Mouse (Mus musculus) limb, embryonic 11.5 days (tissue): ENCODE measurements at regions not wholly inside any gene's neighbourhood (a gene's known extent, or its start where the extent isn't known, plus 50 kb on each side); places are given as distances from the start of the nearest gene placed in this dataset.

ENCODE experiments used
- ATAC-seq: fragments of 200-750 bp; cut with Nextera tagmentation; 2 replicates; pipeline ENCODE4 v1.8.0; 2017; ENCODE audit warnings: low read depth; ENCODE audit not compliant: insufficient number of reproducible peaks, low FRiP score, low TSS enrichment
- DNase-seq: peaks from one replicate; pipeline ENCODE4 v3.0.0-alpha.2; 2015; ENCODE audit warnings: low spot score
- H3K27ac ChIP-seq: fragments of 300-500 bp; sonication (generic); replicated peaks from 2 replicates; pipeline ENCODE4 v1.5.1; 2014; ENCODE audit warnings: low read depth, mild to moderate bottlenecking, low read length
- H3K27me3 ChIP-seq: fragments of 300-500 bp; sonication (generic); 2 replicates; pipeline ENCODE4 v1.6.1; 2014; ENCODE audit warnings: mild to moderate bottlenecking, low read length, mixed read lengths; ENCODE audit not compliant: control insufficient read depth, insufficient read depth
- H3K36me3 ChIP-seq: fragments of 300-500 bp; sonication (generic); 2 replicates; pipeline ENCODE4 v1.6.1; 2014; ENCODE audit warnings: mild to moderate bottlenecking, low read length, moderate library complexity, mixed read lengths; ENCODE audit not compliant: control insufficient read depth, insufficient read depth
- H3K4me1 ChIP-seq: fragments of 300-500 bp; sonication (generic); 2 replicates; pipeline ENCODE4 v1.6.1; 2014; ENCODE audit warnings: low read length, mixed read lengths; ENCODE audit not compliant: control insufficient read depth, insufficient read depth
- H3K4me2 ChIP-seq: fragments of 300-500 bp; sonication (generic); 2 replicates; pipeline ENCODE4 v1.6.1; 2014; ENCODE audit warnings: low read depth, mild to moderate bottlenecking, moderate library complexity; ENCODE audit not compliant: severe bottlenecking
- H3K4me3 ChIP-seq: fragments of 300-500 bp; sonication (generic); 2 replicates; pipeline ENCODE4 v1.5.1; 2014; ENCODE audit warnings: low read depth, low read length
- H3K9ac ChIP-seq: fragments of 300-500 bp; sonication (generic); 2 replicates; pipeline ENCODE4 v1.6.1; 2014; ENCODE audit warnings: mild to moderate bottlenecking, low read length
- H3K9me3 ChIP-seq: fragments of 300-500 bp; sonication (generic); 2 replicates; pipeline ENCODE4 v1.6.1; 2016; ENCODE audit warnings: low read length; ENCODE audit not compliant: control insufficient read depth
- WGBS: fragments of 180-500 bp; shearing (Covaris S2); extraction: QIAGEN DNeasy Blood & Tissue Kit; methylation state at CpG from one replicate; pipeline ENCODE4 v1.1.7; 2014; 5-methylcytosine and 5-hydroxymethylcytosine counted together

GRCm38 (mm10) chr8:116143687-116144573, 360.8 kb upstream of the Dynlrb2 start:
- Histone ChIP-seq H3K4me2 (no peak overlapping the region), H3K27me3 (no peaks in the 10 kb centered on the region), H3K9me3 (no peaks in the 10 kb centered on the region), H3K4me1 (no peaks in the 10 kb centered on the region), H3K9ac (no peak overlapping the region), H3K4me3 (no peak overlapping the region), H3K27ac (no peak overlapping the region), H3K36me3 (no peaks in the 10 kb centered on the region)
- 55% methylated on average over 13 of the region's 13 CpGs for WGBS
- ATAC-seq (no peak), DNase-seq (peak; percentile 65)

DNA sequence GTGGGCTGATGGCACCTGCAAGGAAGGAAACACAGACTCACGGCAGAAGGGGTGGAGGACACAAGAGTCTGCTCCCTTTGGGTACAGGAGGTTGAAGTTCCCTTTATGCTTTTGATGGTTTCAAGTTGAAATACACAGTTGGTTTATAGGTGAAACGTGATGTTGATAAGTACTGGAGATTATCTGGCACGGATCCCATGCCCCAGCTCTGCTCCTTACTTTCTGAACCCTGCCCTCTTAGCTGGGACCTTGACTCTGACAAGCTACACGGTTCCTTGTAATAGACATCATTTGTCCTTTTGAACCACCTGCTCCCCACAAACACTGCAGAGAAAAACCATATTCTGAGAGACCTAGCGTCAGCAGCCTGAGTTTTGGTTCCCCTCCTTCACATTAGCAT, 363.4 kb upstream of the Dynlrb2 start:
- Histone ChIP-seq H3K9me3 (no peaks in the 10 kb centered on the region; the same call in 1 of the 2 replicates), H3K27me3 (no peaks in the 10 kb centered on the region), H3K4me2 (no peak overlapping the region), H3K4me1 (no peaks in the 10 kb centered on the region), H3K27ac (no peak overlapping the region), H3K9ac (no peak overlapping the region), H3K4me3 (no peak overlapping the region), H3K36me3 (no peaks in the 10 kb centered on the region)
- DNase-seq (no peak), ATAC-seq (no peak)
- 87% methylated on average over 5 of the region's 5 CpGs for WGBS

DNA sequence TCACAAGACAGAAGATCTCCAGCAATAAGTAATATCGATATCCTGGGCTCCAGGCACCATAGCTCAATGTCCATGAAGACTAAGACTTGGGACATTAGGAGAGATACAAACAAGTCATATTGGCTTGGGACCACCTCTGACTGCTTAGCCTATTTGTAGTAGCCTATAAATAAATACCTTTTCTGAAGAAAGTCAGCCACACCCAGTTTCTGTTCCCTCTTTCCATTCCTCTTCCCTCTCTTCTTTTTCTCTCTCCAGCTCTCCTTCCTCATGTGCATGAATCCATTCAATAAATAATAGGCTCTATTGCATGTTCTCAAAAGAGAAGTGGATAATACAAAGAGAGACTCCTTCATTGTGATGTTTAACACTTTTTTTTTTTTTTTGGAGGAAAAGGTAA, 364.8 kb upstream of the Dynlrb2 start:
- WGBS: 100% methylated on average over 1 of the region's 1 CpGs
- H3K27me3 ChIP-seq: no peaks in the 10 kb centered on the region

GRCm38 (mm10) chr8:116137765-116138164, 367.0 kb upstream of the Dynlrb2 start:
- H3K4me1 ChIP-seq: no peaks in the 10 kb centered on the region
- WGBS: 69% methylated on average over 2 of the region's 2 CpGs

More for the DNA sequence above, 364.8 kb upstream of the Dynlrb2 start:
- Histone ChIP-seq H3K9ac (no peak overlapping the region), H3K27ac (no peak overlapping the region), H3K9me3 (no peaks in the 10 kb centered on the region; the same call in 1 of the 2 replicates), H3K4me1 (no peaks in the 10 kb centered on the region), H3K4me3 (no peak overlapping the region), H3K4me2 (no peak overlapping the region), H3K36me3 (no peaks in the 10 kb centered on the region)
- DNase-seq: no peak
- no peak for ATAC-seq

DNA sequence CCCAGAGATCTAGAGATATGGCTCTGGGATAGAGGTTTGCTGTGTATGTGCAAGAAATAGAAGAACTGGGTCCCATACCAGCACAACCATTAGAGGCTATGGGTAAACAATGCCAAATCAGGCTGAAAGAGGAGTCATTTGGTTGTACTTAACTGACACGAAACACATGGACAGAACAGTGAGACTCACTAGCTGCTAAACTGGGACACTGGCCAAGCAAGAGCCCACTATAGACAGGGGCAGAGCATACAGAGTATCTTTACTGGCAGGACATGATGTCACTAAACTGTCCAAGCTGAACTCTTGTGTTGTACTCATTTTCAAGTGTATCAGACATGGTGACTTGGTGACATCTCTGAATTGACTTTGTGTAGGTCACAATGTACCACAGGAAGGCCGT, 371.3 kb upstream of the Dynlrb2 start:
- DNase-seq (no peak), ATAC-seq (no peak)
- 85% methylated on average over 2 of the region's 2 CpGs for WGBS
- Histone ChIP-seq H3K9me3 (no peaks in the 10 kb centered on the region; the same call in 1 of the 2 replicates), H3K4me3 (no peak overlapping the region), H3K36me3 (no peaks in the 10 kb centered on the region), H3K27ac (no peak overlapping the region), H3K4me1 (no peaks in the 10 kb centered on the region), H3K4me2 (no peak overlapping the region), H3K9ac (no peak overlapping the region), H3K27me3 (no peaks in the 10 kb centered on the region)

More at GRCm38 (mm10) chr8:116137765-116138164, 367.0 kb upstream of the Dynlrb2 start:
- no peak overlapping the region for H3K4me3 ChIP-seq
- H3K27ac ChIP-seq: no peak overlapping the region
- no peaks in the 10 kb centered on the region for H3K27me3 ChIP-seq
- no peaks in the 10 kb centered on the region for H3K36me3 ChIP-seq
- ATAC-seq (no peak), DNase-seq (no peak)
- no peak overlapping the region for H3K9ac ChIP-seq
- H3K4me2 ChIP-seq: no peak overlapping the region
- no peaks in the 10 kb centered on the region; the same call in 1 of the 2 replicates for H3K9me3 ChIP-seq

GRCm38 (mm10) chr8:116133084-116133483, 371.7 kb upstream of the Dynlrb2 start:
- no peaks in the 10 kb centered on the region for H3K27me3 ChIP-seq
- no peak for ATAC-seq
- H3K4me3 ChIP-seq: no peak overlapping the region
- no peak for DNase-seq
- no peaks in the 10 kb centered on the region; the same call in 1 of the 2 replicates for H3K9me3 ChIP-seq
- 92% methylated on average over 3 of the region's 3 CpGs for WGBS
- H3K27ac ChIP-seq: no peak overlapping the region
- H3K9ac ChIP-seq: no peak overlapping the region
- no peaks in the 10 kb centered on the region for H3K36me3 ChIP-seq
- H3K4me1 ChIP-seq: no peaks in the 10 kb centered on the region
- H3K4me2 ChIP-seq: no peak overlapping the region

GRCm38 (mm10) chr8:116120067-116120466, 384.7 kb upstream of the Dynlrb2 start:
- no peaks in the 10 kb centered on the region for H3K27me3 ChIP-seq
- H3K4me2 ChIP-seq: 0 out of 2 replicates have a peak overlapping the region, but pooled peaks have one; percentile 10
- peaks cover 5% of the 10 kb centered on the region; the same call in 1 of the 2 replicates for H3K4me1 ChIP-seq
- H3K4me3 ChIP-seq: no peak overlapping the region
- DNase-seq: peak; percentile 65
- no peak overlapping the region for H3K27ac ChIP-seq
- WGBS: 15% methylated on average over 13 of the region's 13 CpGs
- ATAC-seq: no peak
- H3K9me3 ChIP-seq: no peaks in the 10 kb centered on the region
- H3K36me3 ChIP-seq: no peaks in the 10 kb centered on the region
- H3K9ac ChIP-seq: no peak overlapping the region

DNA sequence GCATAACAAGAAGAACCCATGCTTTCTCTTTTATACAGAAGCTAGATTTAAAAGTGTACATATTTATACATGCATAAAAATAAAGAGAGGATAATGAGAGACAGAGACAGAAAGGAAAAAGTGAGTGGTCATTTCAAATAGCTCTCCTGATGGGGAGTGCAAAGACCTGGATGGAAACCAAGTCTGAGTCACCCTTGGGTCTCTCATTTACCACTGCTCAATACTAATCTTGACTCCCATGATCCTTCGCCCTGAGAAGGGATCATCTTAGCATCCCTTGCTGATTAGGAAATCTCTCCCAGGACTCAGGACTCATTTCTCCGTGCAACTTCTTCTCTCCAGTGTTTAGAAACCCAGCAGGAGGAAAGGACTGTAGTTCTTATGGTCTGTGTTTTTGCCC, 386.9 kb upstream of the Dynlrb2 start:
- DNase-seq (no peak), ATAC-seq (no peak)
- Histone ChIP-seq H3K27me3 (no peaks in the 10 kb centered on the region), H3K4me2 (no peak overlapping the region), H3K4me3 (no peak overlapping the region), H3K36me3 (no peaks in the 10 kb centered on the region), H3K9me3 (no peaks in the 10 kb centered on the region), H3K9ac (no peak overlapping the region), H3K27ac (no peak overlapping the region), H3K4me1 (peaks cover 5% of the 10 kb centered on the region; the same call in 1 of the 2 replicates)
- 84% methylated on average over 2 of the region's 2 CpGs for WGBS
